Mouse (Mus musculus): ENCODE data around the gene Fam19a2. TPM values are rescaled to one million over a fixed set of nuclear protein-coding genes. Genes with fewer than 3 reads are reported as not detected.

Gene Fam19a2
- total RNA-seq, 4 experiments from 2014 or later: 0.13 TPM; not detected in 3

- no peak for DNase-seq (ENCODE audit: low spot score in 2 of 2)
These were observed 458.2 kb downstream of the Fam19a2 start for GRCm38 (mm10) chr10:123721952-123722460.

GRCm38 (mm10) chr10:123723641-123724040 is 459.8 kb downstream of the Fam19a2 start:
- DNase-seq (ENCODE audit: low spot score in 2 of 2): no peak

DNA sequence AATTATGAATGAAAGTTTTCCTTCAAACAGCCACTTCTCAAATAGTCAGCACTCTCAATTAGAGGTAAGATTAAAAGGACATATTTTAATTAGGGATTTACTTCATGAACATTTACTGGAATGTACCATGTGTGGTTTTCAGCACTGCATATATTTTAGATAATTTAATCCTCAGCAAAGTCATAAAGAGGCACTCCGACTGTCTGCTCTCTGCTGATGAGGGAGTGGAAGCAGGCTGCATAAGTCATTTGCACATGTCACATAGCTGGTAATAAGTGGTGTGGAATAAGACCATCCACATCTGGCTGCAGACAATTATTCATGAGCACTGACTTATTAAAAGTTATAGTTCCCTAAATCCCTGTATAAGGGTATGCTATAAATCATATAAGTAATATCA is 484.5 kb downstream of the Fam19a2 start:
- no peak for DNase-seq (ENCODE audit: low spot score in 2 of 2)

DNA sequence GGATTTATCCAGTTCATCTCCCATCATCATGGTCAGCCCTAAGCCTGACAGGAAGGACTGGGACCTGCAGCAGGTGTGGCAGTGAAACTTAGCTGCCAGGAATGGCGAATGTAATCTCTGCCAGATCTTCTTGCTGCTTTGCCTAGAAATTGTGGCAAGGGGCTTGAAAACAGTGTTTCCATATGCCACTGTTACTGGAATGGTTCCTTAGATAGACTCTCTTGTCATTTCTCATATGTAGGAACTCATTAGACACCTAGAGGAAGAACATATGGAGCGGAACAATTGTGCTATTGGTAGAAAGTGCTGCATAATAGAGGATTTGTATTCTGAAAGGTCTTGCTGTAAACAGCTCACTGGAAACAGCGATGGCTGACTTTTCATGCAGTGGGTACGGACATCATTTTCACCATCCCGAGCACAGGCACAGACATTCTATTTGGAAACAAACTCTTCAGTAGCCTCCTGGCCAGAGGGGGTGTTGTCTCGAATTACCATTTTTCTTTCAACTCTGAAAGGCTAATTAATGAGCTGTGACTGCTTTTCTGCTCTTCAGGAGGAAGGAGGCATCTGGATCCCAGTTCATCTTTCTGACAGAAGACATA is 488.0 kb downstream of the Fam19a2 start:
- DNase-seq (ENCODE audit: low spot score in 2 of 2): no peak

DNA sequence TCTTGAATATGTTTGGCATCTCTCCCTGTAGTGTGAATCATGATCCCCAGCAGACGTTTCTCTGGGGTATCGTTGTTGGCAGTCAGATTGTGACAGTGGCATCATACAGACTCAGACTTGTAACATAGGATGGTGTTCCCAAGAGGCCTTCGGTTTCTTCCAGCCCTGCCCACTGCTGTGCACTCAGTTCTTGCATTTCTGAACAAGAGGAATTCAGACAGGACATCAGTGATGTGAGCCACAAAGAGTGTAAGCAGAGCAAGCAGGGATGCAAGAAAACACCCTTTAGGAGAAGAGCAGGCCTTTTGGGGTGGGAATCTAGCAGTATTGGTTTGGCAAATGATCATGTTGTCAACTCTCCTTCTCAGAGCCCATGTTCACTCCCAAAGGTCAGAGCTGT is 489.0 kb downstream of the Fam19a2 start:
- no peak for DNase-seq (ENCODE audit: low spot score in 2 of 2)

DNA sequence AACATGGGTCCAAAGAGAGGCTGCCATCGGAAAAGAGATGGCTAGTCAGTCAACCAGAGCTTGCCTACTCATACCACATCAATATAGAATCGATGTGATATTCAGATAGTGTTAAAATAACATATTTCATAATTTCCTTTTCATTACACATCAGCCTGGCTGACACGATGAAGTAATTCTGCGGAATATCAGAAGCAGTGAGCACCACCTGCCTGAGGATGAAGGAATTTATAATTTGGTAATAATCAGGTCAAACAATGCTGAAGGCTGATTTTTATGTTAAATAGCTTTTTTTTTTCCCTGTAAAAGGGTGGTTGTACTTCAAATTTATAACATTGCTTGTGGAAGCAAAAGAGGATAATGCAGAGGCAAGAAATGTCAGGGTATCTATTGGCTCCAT is 490.2 kb downstream of the Fam19a2 start:
- DNase-seq (ENCODE audit: low spot score in 2 of 2): no peak

DNA sequence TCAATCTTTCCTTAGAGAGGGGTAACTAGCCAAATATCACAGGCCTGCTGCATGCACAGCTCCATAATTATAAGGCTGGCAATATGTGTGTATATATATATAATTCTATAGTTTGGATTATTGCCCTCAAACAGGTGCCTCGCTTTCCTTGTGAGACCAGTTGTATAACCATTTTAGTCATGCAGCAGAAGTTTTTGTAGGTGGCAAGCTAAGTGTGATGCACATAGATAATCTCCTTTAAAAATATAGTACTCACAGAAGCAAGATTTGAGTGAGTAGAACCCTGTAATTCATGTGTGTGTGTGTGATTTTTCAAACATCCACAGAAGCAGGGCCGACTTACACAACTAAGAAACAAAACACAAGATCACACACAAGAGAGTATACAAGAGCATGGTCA is 525.6 kb downstream of the Fam19a2 start:
- no peak for DNase-seq (ENCODE audit: low spot score in 2 of 2)

Other genes with a start within 250 kb of the Fam19a2 start
- 10 to 100 TPM; 32.5 to 39.1 (median 34.7) TPM for gene Mon2, start 187.5 kb upstream of the Fam19a2 start, total RNA-seq (2022)
- 100 to 1,000 TPM; 153 to 195 (median 169) TPM for gene Usp15, start 67.0 kb upstream of the Fam19a2 start, total RNA-seq (2022)

Data from gastrocnemius, adult 8-10 months (tissue).